Mouse (Mus musculus) G1E (cell line): ENCODE measurements at regions not wholly inside any gene's neighbourhood (a gene's known extent, or its start where the extent isn't known, plus 50 kb on each side); places are given as distances from the start of the nearest gene placed in this dataset.

Experiments used
- CTCF ChIP-seq: IDR thresholded peaks from 2 replicates; pipeline ENCODE4 v1.5.1; 2012; ENCODE audit warnings: low read depth, low read length, inconsistent platforms, mixed read lengths
- GATA1 ChIP-seq: IDR thresholded peaks from 2 replicates; pipeline ENCODE4 v1.6.1; 2012; ENCODE audit warnings: borderline replicate concordance, low read length, inconsistent platforms, mixed read lengths
- GATA2 ChIP-seq: IDR thresholded peaks from 2 replicates; pipeline ENCODE4 v1.6.1; 2012; ENCODE audit warnings: low read depth, low read length, inconsistent platforms, borderline replicate concordance
- POLR2AphosphoS5 ChIP-seq: IDR thresholded peaks from 2 replicates; pipeline ENCODE4 v1.6.1; 2012; ENCODE audit warnings: low read depth, low read length, inconsistent platforms; ENCODE audit not compliant: insufficient replicate concordance
- TAL1 ChIP-seq: conservative IDR thresholded peaks from 2 replicates; pipeline ENCODE4 v1.6.1; 2012; ENCODE audit warnings: low read depth, low read length, inconsistent platforms, mixed read lengths

- TF ChIP-seq CTCF (no peak), GATA2 (no peak), TAL1 (no peak), GATA1 (no peak), POLR2AphosphoS5 (no peak)
These were observed 1626.3 kb upstream of the Gm6569 start for GRCm38 (mm10) chr15:72208076-72208475.
